ENCODE assay signal across 18 mouse cellular contexts in genomic region chr16:90523894-90524293, GRCm38 (mm10).
DNase-seq lines count a peak whose midpoint lies in the region; ATAC-seq and TF ChIP-seq lines count a peak whose summit lies in the region.
"Had no signal": no experiment of that assay in that cellular context is flagged by ENCODE, and none has a peak within 500 bp of the region (broad histone marks: within the 10 kb centered on the region; RNA-seq: fewer than 3 reads in every experiment).

No protein-coding gene starts in this region.

- no peaks in the 10 kb centered on the region for H3K27me3 ChIP-seq in kidney, embryonic 14.5 days (ENCODE audit: control insufficient read depth, insufficient read depth, low read length)
- no peaks in the 10 kb centered on the region for H3K27me3 ChIP-seq in testis, adult 2 months (ENCODE audit: control insufficient read depth, insufficient read depth, low read length)
- H3K27me3 ChIP-seq in limb, embryonic 12.5 days: 0 out of 2 replicates have a peak, but pooled peaks cover 3% of the 10 kb centered on the region
- H3K27me3 ChIP-seq in midbrain, embryonic 11.5 days (ENCODE audit: control insufficient read depth, insufficient read depth, low read length): no peaks in the 10 kb centered on the region

- TF ChIP-seq POLR2A in testis, adult 2 months (IDR thresholded peaks at IDR 0.05; ENCODE audit: control insufficient read depth, low read depth, low read length): no peak

- H3K36me3 ChIP-seq in kidney, embryonic 14.5 days (ENCODE audit: control insufficient read depth, insufficient read depth, low read length): no peaks in the 10 kb centered on the region
- no peaks in the 10 kb centered on the region for H3K36me3 ChIP-seq in testis, adult 2 months (ENCODE audit: control insufficient read depth, insufficient read depth, low read length)
- no peaks in the 10 kb centered on the region for H3K36me3 ChIP-seq in limb, embryonic 12.5 days
- no peaks in the 10 kb centered on the region for H3K36me3 ChIP-seq in midbrain, embryonic 11.5 days (ENCODE audit: control insufficient read depth, insufficient read depth, low read length)
- H3K36me3 ChIP-seq: G1E had no signal

- no peak overlapping the region for H3K4me3 ChIP-seq in kidney, embryonic 14.5 days (ENCODE audit: low read length)
- peak overlapping the region; percentile 78 for H3K4me3 ChIP-seq in testis, adult 2 months (ENCODE audit: control insufficient read depth, low read depth, low read length)
- no peak overlapping the region for H3K4me3 ChIP-seq in limb, embryonic 12.5 days (replicated peaks)
- no peak overlapping the region for H3K4me3 ChIP-seq in midbrain, embryonic 11.5 days (ENCODE audit: low read depth, low read length)

- H3K9me3 ChIP-seq in kidney, embryonic 14.5 days (ENCODE audit: control insufficient read depth, low read length): no peaks in the 10 kb centered on the region
- no peaks in the 10 kb centered on the region for H3K9me3 ChIP-seq in limb, embryonic 12.5 days
- H3K9me3 ChIP-seq in midbrain, embryonic 11.5 days (ENCODE audit: control insufficient read depth, low read length): no peaks in the 10 kb centered on the region

- no peak for ATAC-seq in kidney, embryonic 14.5 days (ENCODE audit: low FRiP score, low TSS enrichment)
- ATAC-seq in limb, embryonic 12.5 days (ENCODE audit: insufficient number of reproducible peaks, insufficient read depth, low FRiP score, low TSS enrichment, low read depth): no peak
- ATAC-seq in midbrain, embryonic 11.5 days (ENCODE audit: low FRiP score): no peak
- ATAC-seq: forebrain, postnatal 0 days; intestine, embryonic 16.5 days had no signal

- no peak overlapping the region for H3K4me2 ChIP-seq in kidney, embryonic 14.5 days (replicated peaks; ENCODE audit: low read depth, low read length)
- H3K4me2 ChIP-seq in limb, embryonic 12.5 days: 0 out of 2 replicates have a peak overlapping the region, but pooled peaks have one; percentile 26
- no peak overlapping the region for H3K4me2 ChIP-seq in midbrain, embryonic 11.5 days
- H3K4me2 ChIP-seq: hindbrain, embryonic 14.5 days had no signal

- peaks cover 15% of the 10 kb centered on the region for H3K4me1 ChIP-seq in kidney, embryonic 14.5 days (ENCODE audit: control insufficient read depth, insufficient read depth, low read length)
- H3K4me1 ChIP-seq in testis, adult 2 months (ENCODE audit: control insufficient read depth, insufficient read depth, low read length): peaks cover 20% of the 10 kb centered on the region
- H3K4me1 ChIP-seq in limb, embryonic 12.5 days (replicated peaks): peaks cover 50% of the 10 kb centered on the region
- H3K4me1 ChIP-seq in midbrain, embryonic 11.5 days (ENCODE audit: control insufficient read depth, insufficient read depth, low read length): peaks cover 17% of the 10 kb centered on the region

- H3K27ac ChIP-seq in kidney, embryonic 14.5 days (ENCODE audit: low read depth, low read length): 0 out of 2 replicates have a peak overlapping the region, but pooled peaks have one; percentile 42
- H3K27ac ChIP-seq in testis, adult 2 months (ENCODE audit: control insufficient read depth, insufficient read depth, low read depth, low read length): no peak overlapping the region
- peak overlapping the region; percentile 71 for H3K27ac ChIP-seq in limb, embryonic 12.5 days
- H3K27ac ChIP-seq in midbrain, embryonic 11.5 days (ENCODE audit: low read depth, low read length): no peak overlapping the region
- H3K27ac ChIP-seq: hindbrain, embryonic 14.5 days; liver, embryonic 14.5 days had no signal

- no peak for TF ChIP-seq CTCF in testis, adult 2 months (IDR thresholded peaks at IDR 0.05; ENCODE audit: control insufficient read depth, insufficient read depth, insufficient replicate concordance, low read depth, low read length)

- no peak for DNase-seq in kidney, adult 11 months
- no peak for DNase-seq in testis, postnatal 14 days (ENCODE audit: low spot score)
- DNase-seq in layer of hippocampus, adult 11-12 months (ENCODE audit: low spot score): no peak
- DNase-seq in midbrain, embryonic 11.5 days (ENCODE audit: low spot score, missing footprints): no peak
- DNase-seq: adrenal gland, adult 2 months; cerebellum, postnatal 10 days; forebrain, postnatal 0 days; kidney, postnatal 25 days; lung, postnatal 36 days; right cerebral cortex, postnatal 25 days; thymus, adult 18-20 months had no signal

- no peak overlapping the region for H3K9ac ChIP-seq in kidney, embryonic 14.5 days (ENCODE audit: low read depth, low read length)
- no peak overlapping the region for H3K9ac ChIP-seq in limb, embryonic 12.5 days (replicated peaks)
- no peak overlapping the region for H3K9ac ChIP-seq in midbrain, embryonic 11.5 days (ENCODE audit: low read length)
- H3K9ac ChIP-seq: forebrain, postnatal 0 days; hindbrain, embryonic 14.5 days; liver, embryonic 14.5 days had no signal

- 92% methylated on average over 18 of the region's 18 CpGs for WGBS in kidney, embryonic 14.5 days
- 87% methylated on average over 18 of the region's 18 CpGs for WGBS in limb, embryonic 12.5 days
- 93% methylated on average over 18 of the region's 18 CpGs for WGBS in midbrain, embryonic 11.5 days

Comparison
In these comparisons a context has a peak if more than half of its experiments do, and no peak if none do; other contexts are left out.
1. H3K27ac ChIP-seq: peak in kidney, embryonic 14.5 days (single experiment) and limb, embryonic 12.5 days (single experiment); none in testis, adult 2 months (single experiment) and midbrain, embryonic 11.5 days (single experiment).